Mouse (Mus musculus) midbrain, embryonic 13.5 days (tissue): ENCODE data around the gene Gm2056. TPM values are rescaled to one million over a fixed set of nuclear protein-coding genes. Genes with fewer than 3 reads are reported as not detected.
"Not testable (repeated sequence)": the region's sequence is repeated elsewhere in the genome, so short reads cannot be mapped to it uniquely, and the experiment has no call there.

Experiments used
- ATAC-seq: fragments of 200-750 bp; cut with Nextera tagmentation; 2 replicates; pipeline ENCODE4 v1.8.0; 2017; ENCODE audit warnings: mild to moderate bottlenecking, moderate TSS enrichment, moderate library complexity
- H3K27ac ChIP-seq: fragments of 300-500 bp; sonication (generic); 2 replicates; pipeline ENCODE4 v1.5.1; 2015; ENCODE audit warnings: inconsistent platforms, mild to moderate bottlenecking, moderate library complexity
- H3K27me3 ChIP-seq: fragments of 300-500 bp; sonication (generic); 2 replicates; pipeline ENCODE4 v1.6.1; 2015; ENCODE audit warnings: mild to moderate bottlenecking, inconsistent platforms
- H3K36me3 ChIP-seq: fragments of 300-500 bp; sonication (generic); 2 replicates; pipeline ENCODE4 v1.6.1; 2015; ENCODE audit warnings: mild to moderate bottlenecking, inconsistent platforms
- H3K4me1 ChIP-seq: fragments of 300-500 bp; sonication (generic); replicated peaks from 2 replicates; pipeline ENCODE4 v1.6.1; 2015; ENCODE audit warnings: inconsistent platforms
- H3K4me2 ChIP-seq: fragments of 300-500 bp; sonication (generic); replicated peaks from 2 replicates; pipeline ENCODE4 v1.6.1; 2015; ENCODE audit warnings: moderate library complexity, mild to moderate bottlenecking, inconsistent platforms
- H3K4me3 ChIP-seq: fragments of 300-500 bp; sonication (generic); replicated peaks from 2 replicates; pipeline ENCODE4 v1.5.1; 2015; ENCODE audit warnings: mild to moderate bottlenecking, inconsistent platforms
- H3K9ac ChIP-seq: fragments of 300-500 bp; sonication (generic); replicated peaks from 2 replicates; pipeline ENCODE4 v1.6.1; 2015; ENCODE audit warnings: mild to moderate bottlenecking, inconsistent platforms
- H3K9me3 ChIP-seq: fragments of 300-500 bp; sonication (generic); 2 replicates; pipeline ENCODE4 v1.6.1; 2016; ENCODE audit warnings: mild to moderate bottlenecking, inconsistent platforms
- WGBS: fragments of 180-500 bp; shearing (Covaris S2); methylation state at CpG from one replicate; pipeline ENCODE4 v1.1.7; 2015; 5-methylcytosine and 5-hydroxymethylcytosine counted together
- polyA plus RNA-seq: library from polyadenylated mRNA; unstranded; fragments of >200 nt; fragmentation: Nextera tagmentation; extraction: Ambion mirVana; gene quantifications from 2 replicates; pipeline ENCODE4 v1.2.1, GENCODE M21; 2015

Gm2056 gene
- polyA plus RNA-seq = not detected in 2 replicates

- not testable (repeated sequence) for H3K9ac ChIP-seq, ATAC-seq, H3K27me3 ChIP-seq, H3K4me2 ChIP-seq, H3K4me1 ChIP-seq, H3K9me3 ChIP-seq, H3K4me3 ChIP-seq, H3K27ac ChIP-seq, H3K36me3 ChIP-seq
- 64% methylated on average over 1 of the region's 1 CpGs for WGBS
Measured at GRCm38 (mm10) chr12:88026704-88027103, at the start of gene Gm2056. Gm2056 (plus strand) TSS chr12:88027004.

DNA sequence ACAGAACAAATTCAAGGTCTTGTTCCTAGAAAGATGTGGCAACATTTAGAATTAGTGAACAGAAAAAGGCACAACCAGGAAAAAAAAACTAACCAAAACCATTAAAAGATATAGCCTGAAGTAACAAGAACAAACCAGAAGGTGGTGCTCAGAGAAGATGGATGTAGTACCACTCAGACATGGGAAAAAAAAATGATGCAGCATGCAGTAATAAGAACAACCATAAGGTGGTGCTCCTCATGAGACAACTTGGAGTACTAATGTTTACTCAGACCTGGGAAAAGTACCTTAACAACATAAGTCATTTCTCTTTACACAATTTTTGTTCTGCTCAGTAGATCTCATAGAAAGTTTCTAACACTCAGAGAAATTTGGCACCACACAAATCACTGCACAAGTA, 42.8 kb upstream of the Gm2056 start:
- H3K9me3 ChIP-seq, H3K4me1 ChIP-seq, ATAC-seq, H3K4me2 ChIP-seq, H3K27ac ChIP-seq, H3K27me3 ChIP-seq, H3K36me3 ChIP-seq, H3K9ac ChIP-seq, H3K4me3 ChIP-seq: not testable (repeated sequence)

- ATAC-seq, H3K4me2 ChIP-seq, H3K36me3 ChIP-seq, H3K9ac ChIP-seq, H3K27ac ChIP-seq, H3K9me3 ChIP-seq, H3K27me3 ChIP-seq, H3K4me1 ChIP-seq, H3K4me3 ChIP-seq: not testable (repeated sequence)
- 77% methylated on average over 3 of the region's 3 CpGs for WGBS
Measured at GRCm38 (mm10) chr12:88004118-88004517, 22.7 kb upstream of the Gm2056 start.

DNA sequence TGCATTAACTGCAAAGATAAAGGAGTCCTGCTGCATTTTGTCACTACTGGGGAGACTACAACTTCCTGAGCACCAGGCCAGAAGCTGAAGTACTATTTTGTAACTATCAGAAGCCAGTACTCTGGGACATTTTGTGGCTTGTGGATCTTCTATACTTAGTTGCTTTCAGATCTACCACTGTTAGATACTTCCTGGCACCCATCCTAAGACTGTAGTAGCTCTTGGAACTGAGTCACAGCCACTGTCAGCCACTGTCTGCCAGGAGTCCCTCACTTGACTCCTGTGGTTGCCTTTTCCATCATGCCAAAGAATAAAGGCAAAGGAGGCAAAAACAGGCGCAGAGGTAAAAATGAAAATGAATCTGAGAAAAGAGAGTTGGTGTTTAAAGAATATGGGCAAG, 15.3 kb upstream of the Gm2056 start, which contains the start of gene Gm2075:
Gm2075 (plus strand) TSS at position 301 of the 400 bp plus-strand sequence.
- not testable (repeated sequence) for H3K27ac ChIP-seq, H3K4me1 ChIP-seq, H3K36me3 ChIP-seq, H3K4me2 ChIP-seq, H3K4me3 ChIP-seq, H3K9ac ChIP-seq, H3K9me3 ChIP-seq, H3K27me3 ChIP-seq, ATAC-seq
- WGBS = 100% methylated on average over 1 of the region's 1 CpGs

DNA sequence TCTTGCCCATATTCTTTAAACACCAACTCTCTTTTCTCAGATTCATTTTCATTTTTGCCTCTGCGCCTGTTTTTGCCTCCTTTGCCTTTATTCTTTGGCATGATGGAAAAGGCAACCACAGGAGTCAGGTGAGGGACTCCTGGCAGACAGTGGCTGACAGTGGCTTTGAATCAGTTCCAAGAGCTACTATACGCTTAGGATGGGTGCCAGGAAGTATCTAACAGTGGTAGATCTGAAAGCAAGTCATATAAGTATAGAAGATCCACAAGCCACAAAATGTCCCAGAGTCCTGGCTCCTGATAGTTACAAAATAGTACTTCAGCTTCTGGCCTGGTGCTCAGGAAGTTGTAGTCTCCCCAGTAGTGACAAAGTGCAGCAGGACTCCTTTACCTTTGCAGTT, 8.1 kb upstream of the Gm2056 start, which contains the start of gene Gm6803:
Gm6803 (minus strand) TSS at position 101 of the 400 bp plus-strand sequence.
- H3K4me1 ChIP-seq, H3K27me3 ChIP-seq, ATAC-seq, H3K9ac ChIP-seq, H3K27ac ChIP-seq, H3K4me2 ChIP-seq, H3K9me3 ChIP-seq, H3K36me3 ChIP-seq, H3K4me3 ChIP-seq: not testable (repeated sequence)
- 84% methylated on average over 2 of the region's 2 CpGs for WGBS

GRCm38 (mm10) chr12:88032250-88032649, 5.4 kb downstream of the Gm2056 start:
- not testable (repeated sequence) for H3K9me3 ChIP-seq, H3K4me1 ChIP-seq, ATAC-seq, H3K36me3 ChIP-seq, H3K27me3 ChIP-seq, H3K27ac ChIP-seq, H3K4me3 ChIP-seq, H3K9ac ChIP-seq, H3K4me2 ChIP-seq
- 97% methylated on average over 5 of the region's 5 CpGs for WGBS

GRCm38 (mm10) chr12:88039062-88039461, 12.3 kb downstream of the Gm2056 start:
- H3K9ac ChIP-seq, ATAC-seq, H3K27ac ChIP-seq, H3K4me3 ChIP-seq, H3K9me3 ChIP-seq, H3K27me3 ChIP-seq, H3K4me1 ChIP-seq, H3K4me2 ChIP-seq, H3K36me3 ChIP-seq: not testable (repeated sequence)

GRCm38 (mm10) chr12:88039703-88040102, 12.9 kb downstream of the Gm2056 start:
- not testable (repeated sequence) for H3K4me3 ChIP-seq, H3K4me1 ChIP-seq, H3K4me2 ChIP-seq, H3K36me3 ChIP-seq, H3K9ac ChIP-seq, H3K27ac ChIP-seq, ATAC-seq, H3K27me3 ChIP-seq, H3K9me3 ChIP-seq
- 100% methylated on average over 1 of the region's 1 CpGs for WGBS

DNA sequence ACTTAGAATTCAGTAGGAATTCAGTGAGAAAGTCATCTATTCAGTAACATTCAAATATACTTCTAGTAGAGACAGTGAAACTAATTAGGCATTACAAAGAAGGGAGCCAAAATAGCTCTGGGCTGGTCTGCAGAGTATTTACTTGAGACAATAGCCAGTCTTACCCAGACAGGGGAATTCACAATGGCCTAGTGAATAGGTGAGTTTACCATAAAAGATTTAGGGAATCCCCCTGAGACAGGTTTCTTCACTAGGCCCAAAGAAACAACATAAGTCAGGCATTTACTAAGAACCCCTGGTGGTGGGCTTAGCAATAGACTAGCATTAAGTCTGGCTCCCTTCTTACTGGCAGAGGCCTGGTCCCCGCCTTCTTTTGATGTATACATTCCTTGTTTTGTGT, 18.4 kb downstream of the Gm2056 start:
- H3K36me3 ChIP-seq, H3K27me3 ChIP-seq, H3K9ac ChIP-seq, H3K9me3 ChIP-seq, ATAC-seq, H3K4me2 ChIP-seq, H3K4me3 ChIP-seq, H3K4me1 ChIP-seq, H3K27ac ChIP-seq: not testable (repeated sequence)
- 53% methylated on average over 1 of the region's 1 CpGs for WGBS

Other genes starting within 250 kb of the Gm2056 start
- gene Gm21936, start 231.5 kb upstream of the Gm2056 start, polyA plus RNA-seq = not detected in 2 replicates
- gene BB287469, start 210.4 kb upstream of the Gm2056 start, polyA plus RNA-seq = not detected in 2 replicates
- gene Gm2001, start 184.7 kb upstream of the Gm2056 start, polyA plus RNA-seq = not detected in 2 replicates
- not detected in 2 replicates for gene Gm2016, start 152.9 kb upstream of the Gm2056 start, polyA plus RNA-seq
- not detected in 2 replicates for gene Gm2022, start 131.6 kb upstream of the Gm2056 start, polyA plus RNA-seq
- gene Gm2035, start 107.1 kb upstream of the Gm2056 start, polyA plus RNA-seq = not detected in 2 replicates
- not detected in 2 replicates for gene Gm2042, start 72.9 kb upstream of the Gm2056 start, polyA plus RNA-seq
- not detected in 2 replicates for gene Gm2075, start 15.2 kb upstream of the Gm2056 start, polyA plus RNA-seq
- not detected in 2 replicates for gene Gm6803, start 8.2 kb upstream of the Gm2056 start, polyA plus RNA-seq
- not detected in 2 replicates for gene Gm16368, start 56.7 kb downstream of the Gm2056 start, polyA plus RNA-seq
- gene Gm10436, start 155.1 kb downstream of the Gm2056 start, polyA plus RNA-seq = not detected in 2 replicates
- not detected in 2 replicates for gene Gm8332, start 223.1 kb downstream of the Gm2056 start, polyA plus RNA-seq
- not detected in 2 replicates for gene Gm5662, start 247.5 kb downstream of the Gm2056 start, polyA plus RNA-seq